Mouse (Mus musculus) bone marrow, adult 2 months (tissue): ENCODE measurements around the gene Mat2b.

Source experiments
- CTCF ChIP-seq: fragments of 200-500 bp; IDR thresholded peaks from 2 replicates; pipeline ENCODE4 v1.5.1; 2011; ENCODE audit warnings: low read length, control low read depth; ENCODE audit not compliant: control insufficient read depth, insufficient read depth
- POLR2A ChIP-seq: fragments of 200-500 bp; IDR thresholded peaks from 2 replicates; pipeline ENCODE4 v1.6.1; 2011; ENCODE audit warnings: low read depth, mild to moderate bottlenecking, control low read depth, low read length, borderline replicate concordance; ENCODE audit not compliant: control insufficient read depth

DNA sequence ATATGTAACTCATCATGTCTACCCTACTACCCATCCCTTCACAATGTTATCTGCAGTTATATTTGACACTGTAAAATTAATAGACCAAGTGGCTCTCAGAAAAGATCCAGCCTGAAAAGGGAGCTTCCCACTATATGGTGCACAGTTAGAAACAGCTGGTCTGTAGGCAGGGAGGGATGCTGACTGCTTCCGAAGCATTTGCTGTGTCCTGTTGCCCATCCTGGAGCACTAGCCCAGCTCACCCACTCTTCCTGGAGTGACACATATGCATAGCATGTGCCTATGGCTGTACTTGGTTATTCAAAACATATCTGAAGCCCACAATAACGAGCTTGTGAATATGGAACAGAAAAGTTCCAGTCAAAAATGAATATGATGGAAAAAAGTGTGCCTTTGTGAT lies 47.8 kb downstream of the Mat2b start:
- no peak for TF ChIP-seq CTCF
- TF ChIP-seq POLR2A, result no peak
